Comparison of ENCODE assay signal across 38 mouse cellular contexts in the genomic region with DNA sequence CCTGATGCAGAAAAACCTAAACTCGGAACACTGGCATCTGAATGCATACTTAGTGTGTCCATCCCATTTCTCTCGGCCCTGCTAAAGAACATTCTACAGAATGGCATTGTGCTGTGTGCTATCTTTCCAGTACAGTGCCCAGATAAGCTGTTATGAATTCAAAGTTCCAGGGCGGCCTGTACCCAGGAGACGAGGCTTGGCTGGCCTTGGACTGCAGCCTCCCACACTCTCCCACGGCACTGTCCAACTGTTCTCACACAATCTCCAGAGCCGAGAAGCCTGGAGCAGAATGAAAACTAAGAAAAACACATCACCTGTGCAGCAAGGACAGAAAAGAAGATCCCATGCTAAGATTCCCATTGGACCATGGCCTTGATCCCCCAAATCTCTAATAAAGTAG. TPM values are rescaled to one million over a fixed set of nuclear protein-coding genes. Genes with fewer than 3 reads are reported as not detected.
A peak's percentile ranks its signal among the peaks of the same experiment; 100 is the strongest.
DNase-seq lines count a peak whose midpoint lies in the region; ATAC-seq and TF ChIP-seq lines count a peak whose summit lies in the region.
"Had no signal": no experiment of that assay in that cellular context is flagged by ENCODE, and none has a peak within 500 bp of the region (broad histone marks: within the 10 kb centered on the region; RNA-seq: fewer than 3 reads in every experiment).

No protein-coding gene starts in this region.

- no peaks in the 10 kb centered on the region for H3K36me3 ChIP-seq in hindbrain, postnatal 0 days (ENCODE audit: insufficient read depth, low read length)
- H3K36me3 ChIP-seq: G1E; heart, embryonic 13.5 days; hindbrain, embryonic 10.5 days; hindbrain, embryonic 15.5 days; kidney, embryonic 15.5 days; midbrain, embryonic 10.5 days; midbrain, embryonic 15.5 days; neural tube, embryonic 15.5 days had no signal

- DNase-seq in adrenal gland, adult 2 months: peak; percentile 60
- DNase-seq in adrenal gland, adult 18-20 months (ENCODE audit: low spot score in 2 of 2): no peak
- DNase-seq in ovary, adult 18-20 months (ENCODE audit: low spot score): peak; percentile 84
- DNase-seq in ovary, postnatal 10 days (ENCODE audit: low spot score): no peak
- DNase-seq in brain, adult 2 months (ENCODE audit: low read depth, low spot score): peak; percentile 22
- no peak for DNase-seq in hindbrain, postnatal 0 days (ENCODE audit: low spot score)
- DNase-seq in cerebellum, adult 11 months: no peak
- DNase-seq: cerebellum, adult 8-10 months; cerebellum, postnatal 36 days; heart, postnatal 14 days; kidney, adult 18-20 months; kidney, postnatal 25 days; liver; lung, adult 2 months; retina, postnatal 1 day; right cerebral cortex, postnatal 25 days; spleen, adult 18-20 months had no signal

- no peak overlapping the region for H3K27ac ChIP-seq in hindbrain, postnatal 0 days
- H3K27ac ChIP-seq: forebrain, embryonic 13.5 days; heart, embryonic 13.5 days; hindbrain, embryonic 10.5 days; hindbrain, embryonic 15.5 days; liver, embryonic 14.5 days; midbrain, embryonic 10.5 days; midbrain, embryonic 15.5 days; neural tube, embryonic 15.5 days; stomach, postnatal 0 days had no signal

- H3K4me1 ChIP-seq in hindbrain, postnatal 0 days (ENCODE audit: insufficient read depth, low read length): no peaks in the 10 kb centered on the region
- H3K4me1 ChIP-seq: forebrain, embryonic 13.5 days; hindbrain, embryonic 15.5 days; midbrain, embryonic 15.5 days; neural tube, embryonic 15.5 days had no signal

- WGBS in hindbrain, postnatal 0 days: 70% methylated on average over 6 of the region's 6 CpGs

- H3K9me3 ChIP-seq in hindbrain, postnatal 0 days (ENCODE audit: low read length): no peaks in the 10 kb centered on the region
- H3K9me3 ChIP-seq: forebrain, embryonic 13.5 days; G1E; heart, embryonic 13.5 days; hindbrain, embryonic 10.5 days; hindbrain, embryonic 15.5 days; kidney, embryonic 15.5 days; midbrain, embryonic 10.5 days; midbrain, embryonic 15.5 days; neural tube, embryonic 15.5 days had no signal

- no peak for TF ChIP-seq CTCF in hindbrain, postnatal 0 days (IDR thresholded peaks at IDR 0.05; ENCODE audit: low read depth)

- H3K4me2 ChIP-seq in hindbrain, postnatal 0 days (ENCODE audit: low read depth, low read length): no peak overlapping the region
- H3K4me2 ChIP-seq: forebrain, embryonic 13.5 days; heart, embryonic 13.5 days; hindbrain, embryonic 15.5 days; kidney, embryonic 15.5 days; midbrain, embryonic 15.5 days; neural tube, embryonic 15.5 days had no signal

- ATAC-seq in hindbrain, postnatal 0 days: no peak
- ATAC-seq: forebrain, embryonic 13.5 days; midbrain, embryonic 15.5 days had no signal

- no peaks in the 10 kb centered on the region for H3K27me3 ChIP-seq in hindbrain, postnatal 0 days (ENCODE audit: insufficient read depth, low read length)
- H3K27me3 ChIP-seq: forebrain, embryonic 13.5 days; heart, embryonic 13.5 days; hindbrain, embryonic 15.5 days; kidney, embryonic 15.5 days; midbrain, embryonic 15.5 days; neural tube, embryonic 15.5 days had no signal

- no peak overlapping the region for H3K4me3 ChIP-seq in hindbrain, postnatal 0 days (ENCODE audit: low read length)
- H3K4me3 ChIP-seq: forebrain, embryonic 13.5 days; heart, embryonic 13.5 days; hindbrain, embryonic 10.5 days; hindbrain, embryonic 15.5 days; kidney, embryonic 15.5 days; midbrain, embryonic 10.5 days; midbrain, embryonic 15.5 days; neural tube, embryonic 15.5 days had no signal

- H3K9ac ChIP-seq in hindbrain, postnatal 0 days (replicated peaks; ENCODE audit: low read length): no peak overlapping the region
- H3K9ac ChIP-seq: forebrain, embryonic 13.5 days; heart, embryonic 13.5 days; hindbrain, embryonic 15.5 days; kidney, embryonic 15.5 days; liver, embryonic 14.5 days; midbrain, embryonic 15.5 days; neural tube, embryonic 15.5 days had no signal

RNA-seq across cellular contexts. Expression of a gene that starts 3.5 kb away (rescaled TPM):
- total RNA-seq in adrenal gland, adult 2 months (2021): 100 to 1,000 TPM; 231 to 239 TPM
- 133 and 141 TPM in 2 replicates for polyA plus RNA-seq in adrenal gland, adult 2 months (2012; rRNA removed)
- total RNA-seq in adrenal gland, adult 18-20 months (2021): 100 to 1,000 TPM; 211 to 280 TPM
- 5.3 and 6.1 TPM in 2 replicates for total RNA-seq in hindbrain, postnatal 0 days (2014; rRNA removed)
- 18.7 and 20.0 TPM in 2 replicates for polyA plus RNA-seq in hindbrain, postnatal 0 days (2015; fragmentation: Nextera tagmentation; extraction: Ambion mirVana)
- total RNA-seq: G1E had no signal
- polyA plus RNA-seq: G1E had no signal

RNA-seq across cellular contexts. Expression of a gene that starts 13.6 kb away (rescaled TPM):
- total RNA-seq in adrenal gland, adult 2 months (2021): not detected
- 0.58 and 0.62 TPM in 2 replicates for polyA plus RNA-seq in adrenal gland, adult 2 months (2012; rRNA removed)
- total RNA-seq in adrenal gland, adult 18-20 months (2021): under 1 TPM in 1 of 2 experiments, not detected in 1; 0.33 TPM
- not detected in 2 replicates for total RNA-seq in hindbrain, postnatal 0 days (2014; rRNA removed)
- polyA plus RNA-seq in hindbrain, postnatal 0 days (2015; fragmentation: Nextera tagmentation; extraction: Ambion mirVana): 0.15 TPM in 1 of 2 replicates, not detected in the other
- total RNA-seq: G1E; gastrocnemius, adult 18-20 months; gastrocnemius, postnatal 4 days; heart, adult 8-10 months; heart, postnatal 14 days; layer of hippocampus, adult 18-20 months; layer of hippocampus, postnatal 10 days; left cerebral cortex, adult 18-20 months; left cerebral cortex, postnatal 14 days; megakaryocyte progenitor cell, adult 5-6 weeks had no signal
- polyA plus RNA-seq: embryonic facial prominence, embryonic 11.5 days; G1E; heart, embryonic 13.5 days; hindbrain, embryonic 10.5 days; limb, embryonic 11.5 days; midbrain, embryonic 10.5 days; neural tube, embryonic 15.5 days had no signal

RNA-seq across cellular contexts. Expression of a gene that starts 35.0 kb away (rescaled TPM):
- 100 to 1,000 TPM; 463 to 520 TPM for total RNA-seq in adrenal gland, adult 2 months (2021)
- polyA plus RNA-seq in adrenal gland, adult 2 months (2012; rRNA removed): 1,201 and 1,446 TPM in 2 replicates
- 100 to 1,000 TPM; 423 to 620 TPM for total RNA-seq in adrenal gland, adult 18-20 months (2021)
- total RNA-seq in hindbrain, postnatal 0 days (2014; rRNA removed): 161 and 174 TPM in 2 replicates
- polyA plus RNA-seq in hindbrain, postnatal 0 days (2015; fragmentation: Nextera tagmentation; extraction: Ambion mirVana): 429 and 453 TPM in 2 replicates
- total RNA-seq: G1E had no signal

RNA-seq across cellular contexts. Expression of a gene that starts 39.2 kb away (rescaled TPM):
- total RNA-seq in adrenal gland, adult 2 months (2021): 1 to 10 TPM; 6.1 to 6.5 TPM
- polyA plus RNA-seq in adrenal gland, adult 2 months (2012; rRNA removed): 0.90 and 1.0 TPM in 2 replicates
- 1 to 10 TPM; 6.1 to 8.0 TPM for total RNA-seq in adrenal gland, adult 18-20 months (2021)
- 8.7 and 18.9 TPM in 2 replicates for total RNA-seq in hindbrain, postnatal 0 days (2014; rRNA removed)
- 12.6 and 15.5 TPM in 2 replicates for polyA plus RNA-seq in hindbrain, postnatal 0 days (2015; fragmentation: Nextera tagmentation; extraction: Ambion mirVana)
- polyA plus RNA-seq: G1E had no signal

RNA-seq across cellular contexts. Expression of a gene that starts 51.1 kb away (rescaled TPM):
- 100 to 1,000 TPM; 158 to 186 TPM for total RNA-seq in adrenal gland, adult 2 months (2021)
- 44.4 and 51.2 TPM in 2 replicates for polyA plus RNA-seq in adrenal gland, adult 2 months (2012; rRNA removed)
- 100 to 1,000 TPM; 143 to 179 TPM for total RNA-seq in adrenal gland, adult 18-20 months (2021)
- 29.8 and 41.1 TPM in 2 replicates for total RNA-seq in hindbrain, postnatal 0 days (2014; rRNA removed)
- 39.0 and 39.7 TPM in 2 replicates for polyA plus RNA-seq in hindbrain, postnatal 0 days (2015; fragmentation: Nextera tagmentation; extraction: Ambion mirVana)
- total RNA-seq: G1E had no signal
- polyA plus RNA-seq: G1E had no signal

Comparison
In these comparisons a context has a peak if more than half of its experiments do, and no peak if none do; other contexts are left out.
1. DNase-seq: peak in adrenal gland, adult 2 months (single experiment), ovary, adult 18-20 months (single experiment) and brain, adult 2 months (single experiment); none in adrenal gland, adult 18-20 months (0 of 2), ovary, postnatal 10 days (single experiment), hindbrain, postnatal 0 days (single experiment) and cerebellum, adult 11 months (single experiment).
2. RNA of a gene that starts 3.5 kb away (total RNA-seq): 211 to 280 TPM in adrenal gland, adult 18-20 months and 231 to 239 TPM in adrenal gland, adult 2 months; 5.3 to 6.1 TPM in hindbrain, postnatal 0 days; every median in the first group is over 10 times any median in the second.